Mouse (Mus musculus): ENCODE results near the gene Ncoa6.

GRCm38 (mm10) chr2:155356971-155357591 is 116.6 kb downstream of the Ncoa6 start, which contains the start of gene Pigu:
- TF ChIP-seq CTCF (conservative IDR thresholded peaks at IDR 0.05; ENCODE audit: low read length) = no peak
- TF ChIP-seq POU5F1 (IDR thresholded peaks at IDR 0.05; ENCODE audit: borderline replicate concordance, low read length) = no peak
- no peak for TF ChIP-seq NANOG (IDR thresholded peaks at IDR 0.05; ENCODE audit: borderline replicate concordance, low read length)

Data from E14TG2a.4 (cell line).